Mouse (Mus musculus) kidney, adult 2 months (tissue): Measurements from ENCODE around the gene Kalrn.

Experiments used
- CTCF ChIP-seq: fragments of 200-500 bp; conservative IDR thresholded peaks from 2 replicates; pipeline ENCODE4 v1.5.1; 2011; ENCODE audit warnings: low read depth, mild to moderate bottlenecking, control low read depth, low read length, moderate library complexity, mixed read lengths; ENCODE audit not compliant: insufficient read depth, insufficient read length
- POLR2A ChIP-seq: fragments of 200-500 bp; IDR thresholded peaks from one replicate; pipeline ENCODE4 v1.6.1; 2011; ENCODE audit warnings: low read depth, low read length, control low read depth

DNA sequence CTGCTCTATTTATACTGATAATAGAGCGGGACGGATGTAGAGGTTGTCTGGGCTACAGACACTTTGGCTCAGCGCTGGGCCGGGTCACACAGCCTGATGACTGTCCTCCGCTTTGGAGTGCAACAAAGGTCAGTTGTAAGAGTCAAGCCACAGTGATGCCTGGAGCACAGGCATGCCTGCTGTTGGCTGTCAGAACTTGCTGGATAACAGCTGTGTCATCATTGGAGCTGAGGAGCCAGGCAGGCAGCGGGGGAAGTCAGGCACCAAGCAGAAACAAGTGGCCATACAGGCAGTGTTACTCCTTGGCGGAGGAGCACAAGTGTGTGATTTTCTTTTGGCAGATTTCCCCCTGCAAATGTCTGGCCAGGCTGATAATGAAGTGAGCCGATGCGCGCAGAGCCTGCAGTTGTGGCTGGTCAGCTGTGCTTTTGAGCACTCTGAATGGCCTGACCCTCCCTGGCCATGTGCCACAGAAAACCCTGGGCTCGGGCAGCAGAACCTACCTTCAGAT, 632.0 kb downstream of the Kalrn start:
- TF ChIP-seq CTCF, result no peak
- TF ChIP-seq POLR2A, result no peak
